Mouse (Mus musculus): ENCODE results near the gene Pdhb.

DNA sequence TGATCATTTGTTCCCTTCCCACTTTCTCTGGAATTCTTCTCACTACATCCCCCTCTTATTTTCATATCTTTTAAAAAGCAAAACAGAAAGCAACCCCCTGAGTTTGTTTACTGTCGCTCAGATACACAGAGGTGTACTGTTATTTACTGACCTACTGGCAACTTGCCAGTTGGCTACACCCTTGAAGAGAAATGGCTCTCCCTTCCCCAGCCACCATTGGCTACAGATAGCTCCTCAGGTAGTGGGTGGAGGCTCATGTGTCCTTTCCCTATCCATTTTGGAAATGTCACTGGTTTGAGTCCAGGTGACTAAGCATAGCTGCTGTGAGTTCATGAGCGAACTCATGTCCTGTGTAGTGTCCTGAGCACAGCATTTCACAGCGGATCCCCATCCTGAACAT lies 28.9 kb upstream of the Pdhb start:
- no peak for TF ChIP-seq CTCF (IDR thresholded peaks at IDR 0.05; ENCODE audit: extremely low read depth, insufficient read length, insufficient replicate concordance, low read depth, low read length)
- TF ChIP-seq POLR2A (IDR thresholded peaks at IDR 0.05; ENCODE audit: low read depth, low read length): no peak
